Mouse (Mus musculus) megakaryocyte, embryonic 14.5 days (primary cell): Measurements from ENCODE around the gene Nek8.

ENCODE experiments used
- FLI1 ChIP-seq: IDR thresholded peaks from 2 replicates; pipeline ENCODE4 v1.6.1; 2012; ENCODE audit warnings: low read length, inconsistent platforms, mixed read lengths
- GATA1 ChIP-seq: IDR thresholded peaks from 3 replicates; pipeline ENCODE4 v1.6.1; 2012; ENCODE audit warnings: mixed read lengths, low read length, inconsistent platforms, borderline replicate concordance

- no peak for TF ChIP-seq GATA1
- TF ChIP-seq FLI1: no peak
Observed at GRCm38 (mm10) chr11:78163045-78163444, 13.4 kb downstream of the Nek8 start.
